Mouse (Mus musculus) kidney, postnatal 25 days (tissue): ENCODE measurements around the gene Pitpnm2.
A peak's percentile ranks its signal among the peaks of the same experiment; 100 is the strongest.
"Not testable (repeated sequence)": the region's sequence is repeated elsewhere in the genome, so short reads cannot be mapped to it uniquely, and the experiment has no call there.

Experiments used
- DNase-seq, 2 experiments: peaks; one replicate each; pipeline ENCODE4 v3.0.0; 2021; ENCODE audit warnings: mixed read lengths in 2 of 2

The Pitpnm2 gene

DNA sequence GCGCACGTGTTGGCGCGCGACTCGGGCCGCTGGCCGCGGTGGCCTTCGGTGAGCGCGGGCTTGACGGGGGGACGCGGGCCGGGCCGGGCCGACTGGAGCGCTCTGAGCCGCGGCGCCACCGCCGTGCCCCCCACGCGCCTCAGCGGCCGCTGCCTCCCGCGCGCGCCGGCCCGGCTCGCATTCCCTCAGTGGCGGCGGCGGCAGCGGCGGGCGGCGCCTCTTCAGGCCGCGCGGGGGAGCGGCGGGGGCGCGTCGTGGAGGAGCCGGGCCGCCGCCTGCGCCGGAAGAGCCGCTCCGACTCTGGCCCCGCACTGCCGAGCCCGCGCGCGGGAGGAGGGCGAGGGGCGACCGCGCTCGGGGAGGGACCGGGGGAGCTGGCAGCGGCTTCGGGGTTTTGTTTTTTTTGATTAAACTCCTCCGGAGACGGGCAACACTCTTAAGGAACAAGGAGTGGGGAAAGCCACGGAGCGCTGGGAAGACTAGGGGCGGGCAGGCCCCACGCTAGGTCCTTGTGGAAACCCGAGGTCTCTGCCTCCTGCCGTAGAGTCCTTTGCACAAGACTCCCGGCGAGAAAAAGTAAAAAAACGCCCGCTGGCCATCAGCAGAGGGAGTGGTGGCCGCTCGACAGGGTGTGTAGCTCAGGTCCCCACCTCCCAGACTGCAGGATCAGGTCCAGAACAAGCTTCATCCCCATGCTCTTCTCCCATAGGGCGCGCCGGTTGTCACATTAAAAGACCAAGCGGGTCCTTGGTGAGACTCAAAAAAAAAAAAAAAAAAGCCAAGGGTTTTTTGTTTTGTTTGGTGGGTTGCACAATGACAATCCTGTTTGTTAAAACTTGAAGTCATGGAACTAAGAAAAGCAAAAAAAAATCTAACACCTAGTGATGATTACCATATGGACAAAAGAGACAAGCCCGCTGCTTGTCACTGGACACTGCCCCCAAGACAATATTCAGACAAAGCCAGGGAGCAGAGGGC lies at the start of gene Pitpnm2:
Pitpnm2 (minus strand) TSS at position 147 of the 978 bp plus-strand sequence.
- peak; percentile 57 to 69 for DNase-seq

DNA sequence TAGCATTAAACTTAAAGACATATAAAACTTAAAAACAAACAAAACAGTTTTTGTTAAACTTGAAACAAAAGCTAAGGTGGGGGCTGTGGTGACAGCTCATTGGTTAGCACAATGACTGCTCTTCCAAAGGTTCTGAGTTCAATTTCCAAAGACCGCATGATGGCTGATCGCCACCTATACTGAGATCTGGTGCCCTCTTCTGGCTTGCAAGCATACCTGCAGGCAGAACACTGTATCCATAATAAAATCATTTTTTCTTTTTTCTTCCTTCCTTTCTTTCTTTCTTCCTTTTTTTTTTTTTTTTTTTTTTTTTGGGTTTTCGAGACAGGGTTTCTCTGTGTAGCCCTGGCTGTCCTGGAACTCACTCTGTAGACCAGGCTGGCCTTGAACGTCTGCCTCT lies 49.7 kb upstream of the Pitpnm2 start:
- not testable (repeated sequence) for DNase-seq

DNA sequence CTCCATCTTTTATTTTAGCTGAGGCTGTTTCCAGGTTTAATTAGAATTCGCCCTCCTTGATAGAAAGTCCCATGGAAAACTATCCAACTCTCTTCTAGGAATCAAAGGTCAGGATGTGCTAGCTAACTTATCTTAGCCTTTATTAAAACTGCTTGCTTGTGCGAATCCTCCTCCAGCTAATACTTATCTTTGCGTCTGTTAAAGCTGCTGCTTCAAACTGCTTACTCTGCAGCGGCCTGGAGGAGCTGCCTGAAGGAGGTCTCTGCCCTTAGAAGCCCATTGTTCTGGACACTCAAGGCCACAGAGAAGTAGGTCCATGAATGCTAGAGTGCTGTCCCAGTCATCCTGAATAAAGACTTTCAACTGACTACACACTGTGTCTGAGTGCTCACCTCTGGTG lies 46.9 kb upstream of the Pitpnm2 start:
- DNase-seq = no peak

DNA sequence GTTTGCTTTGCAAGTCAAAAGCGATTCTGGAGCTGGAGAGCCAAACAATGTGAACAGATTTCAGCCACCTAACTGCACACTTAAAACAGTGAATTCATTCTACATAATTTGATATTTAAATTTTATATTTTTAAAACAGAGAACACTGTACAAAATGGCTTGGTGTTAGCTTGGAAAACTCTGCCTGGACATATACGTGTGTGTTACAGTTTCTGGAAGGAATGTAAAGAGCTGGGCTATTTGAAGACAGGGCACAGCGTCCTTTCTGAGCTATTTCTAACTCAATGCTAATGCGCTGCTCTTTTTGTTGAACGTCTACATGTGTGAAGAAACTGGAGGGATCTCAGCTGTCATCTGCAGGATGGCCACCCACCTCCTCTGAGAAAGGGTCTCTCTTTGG lies 44.4 kb upstream of the Pitpnm2 start:
- peak in 1 of 2 experiments; percentile 15 for DNase-seq

DNA sequence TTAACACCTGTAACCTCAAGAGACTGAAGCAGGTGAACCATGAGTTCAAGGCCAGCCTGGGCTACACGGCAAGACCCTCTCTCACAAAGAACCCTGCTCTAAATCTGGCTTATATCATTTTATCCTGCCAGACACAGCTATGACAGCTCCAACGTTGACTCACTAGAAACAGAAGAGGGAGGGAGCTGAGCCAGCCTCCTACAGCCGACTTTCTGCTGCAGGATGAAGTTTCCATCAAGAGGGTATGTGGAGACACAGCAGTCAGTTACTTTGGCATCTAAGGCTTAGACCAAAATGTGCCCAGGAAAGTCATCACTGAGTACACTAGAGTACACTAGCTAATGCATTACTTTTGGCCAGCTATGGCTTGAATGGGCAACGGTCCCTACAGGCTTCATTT lies 40.7 kb upstream of the Pitpnm2 start:
- DNase-seq = no peak

DNA sequence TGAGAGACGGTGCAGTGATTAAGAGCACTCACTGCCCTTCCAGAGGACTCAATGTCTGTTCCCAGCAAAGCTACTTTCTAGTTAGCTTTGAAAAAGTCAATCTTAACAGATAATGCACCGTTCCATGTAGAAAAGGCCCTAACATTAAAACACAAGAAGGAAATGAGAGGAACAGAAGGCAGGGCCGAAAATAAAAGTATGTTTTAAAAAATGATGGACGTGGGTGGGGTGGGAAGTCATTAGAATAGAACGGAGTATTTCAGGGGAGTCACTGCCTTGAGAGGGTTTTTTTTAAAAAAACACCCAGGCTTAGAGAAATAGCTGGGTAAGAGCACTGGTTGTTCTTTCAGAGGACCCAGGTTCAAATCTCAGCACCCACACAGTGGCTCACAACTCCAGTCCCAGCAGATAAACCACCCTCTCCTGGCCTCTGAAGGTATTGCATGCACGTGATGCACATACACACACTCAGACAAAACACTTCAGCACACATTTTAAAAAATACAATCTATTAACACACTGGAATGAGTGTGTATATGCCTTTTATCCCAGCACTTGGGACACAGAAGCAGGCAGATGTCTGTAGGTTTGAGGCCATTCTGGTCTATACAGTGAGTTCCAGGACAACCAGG lies 38.2 kb upstream of the Pitpnm2 start:
- DNase-seq = no peak

DNA sequence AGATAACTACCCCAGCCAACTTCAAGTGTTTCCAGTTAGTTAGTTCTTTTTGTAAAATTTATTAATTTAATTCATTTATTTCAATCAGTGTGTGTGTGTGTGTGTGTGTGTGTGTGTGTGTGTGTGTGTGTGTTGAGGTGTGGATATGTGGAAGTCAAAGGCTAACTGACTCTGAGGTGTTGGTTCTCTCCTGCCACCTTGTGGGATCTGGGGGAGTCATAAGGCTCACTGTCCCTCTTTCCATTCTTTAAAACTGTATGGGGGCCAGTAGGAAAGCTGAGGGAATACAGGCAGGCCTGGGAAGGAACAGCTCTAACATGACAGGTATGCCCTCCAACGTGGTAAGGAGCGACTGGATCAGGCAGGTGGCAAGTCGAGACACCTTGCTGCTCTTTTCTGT lies 34.8 kb upstream of the Pitpnm2 start:
- DNase-seq = peak in 1 of 2 experiments; percentile 45

DNA sequence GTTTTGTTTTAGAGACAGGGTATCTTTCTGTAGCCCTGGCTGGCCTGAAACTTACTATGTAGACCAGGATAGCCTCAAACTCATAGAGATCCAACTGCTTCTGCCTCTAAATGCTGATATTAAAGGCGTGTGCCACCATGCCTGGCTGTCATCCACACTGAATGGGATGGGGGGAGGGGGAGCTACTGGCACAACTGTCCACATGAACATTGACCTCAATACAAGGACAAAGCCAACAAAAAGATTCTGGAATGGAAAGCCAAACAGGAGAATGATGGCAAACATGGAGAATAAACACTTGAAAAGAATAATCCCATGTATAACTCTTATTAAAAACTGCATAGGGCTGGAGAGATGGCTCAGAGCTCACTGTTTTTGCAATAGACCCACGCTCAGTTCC lies 33.3 kb upstream of the Pitpnm2 start:
- no peak for DNase-seq

DNA sequence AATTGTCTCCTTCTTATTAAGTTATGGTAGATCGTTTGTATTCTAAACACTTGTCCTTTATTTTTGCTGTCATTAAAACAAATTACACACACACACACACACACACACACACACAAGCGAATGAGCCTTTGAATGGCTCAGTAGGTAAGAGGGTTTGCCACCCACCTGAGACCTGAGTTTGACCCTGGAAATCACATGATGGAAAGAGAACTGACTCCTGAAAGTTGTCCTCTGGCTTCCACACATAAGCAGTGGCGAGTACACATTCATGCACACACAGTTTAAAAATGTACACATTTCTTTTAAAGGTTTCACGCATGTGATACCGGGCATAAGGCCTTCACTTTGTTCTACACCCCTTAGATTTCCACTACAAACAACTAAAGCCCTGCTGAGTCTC lies 20.7 kb upstream of the Pitpnm2 start:
- DNase-seq = no peak

DNA sequence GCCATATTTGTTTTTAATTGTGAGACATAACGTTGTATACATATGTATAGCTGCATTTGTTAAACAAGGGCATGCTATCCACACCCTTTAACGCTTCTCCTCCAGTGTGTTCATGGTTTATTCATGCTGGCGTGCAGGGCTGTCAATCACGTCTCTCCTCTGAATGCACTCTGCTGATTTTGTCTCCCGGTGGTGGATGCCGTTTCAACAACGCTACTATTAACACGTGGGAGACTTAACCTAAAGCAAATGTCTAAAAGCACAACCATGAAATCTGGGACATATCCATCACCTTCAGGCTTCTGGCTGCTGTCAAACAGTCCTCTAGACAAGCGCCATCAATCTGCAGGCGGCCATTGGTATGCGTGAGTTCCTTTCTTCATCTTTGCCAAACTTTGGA lies 20.1 kb upstream of the Pitpnm2 start:
- no peak for DNase-seq

DNA sequence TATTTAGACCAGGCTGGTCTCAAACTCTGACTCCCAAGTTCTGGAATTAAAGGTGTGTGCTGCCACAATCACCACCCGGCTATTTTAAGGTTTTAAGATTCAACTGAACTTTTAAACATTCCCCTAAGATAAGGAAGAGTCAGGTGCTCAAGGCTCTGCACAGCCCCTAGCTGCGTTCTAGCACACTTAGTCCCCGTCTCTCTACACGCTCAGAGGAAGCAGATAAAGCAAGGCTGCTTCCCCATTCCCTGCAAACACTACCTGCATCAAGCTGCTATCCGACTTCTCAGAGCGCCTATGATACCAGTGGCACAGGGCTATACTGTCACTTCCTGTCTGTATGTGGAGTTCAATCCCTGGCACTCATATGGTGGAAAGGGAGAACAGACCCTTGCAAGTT lies 18.1 kb upstream of the Pitpnm2 start:
- DNase-seq = no peak

DNA sequence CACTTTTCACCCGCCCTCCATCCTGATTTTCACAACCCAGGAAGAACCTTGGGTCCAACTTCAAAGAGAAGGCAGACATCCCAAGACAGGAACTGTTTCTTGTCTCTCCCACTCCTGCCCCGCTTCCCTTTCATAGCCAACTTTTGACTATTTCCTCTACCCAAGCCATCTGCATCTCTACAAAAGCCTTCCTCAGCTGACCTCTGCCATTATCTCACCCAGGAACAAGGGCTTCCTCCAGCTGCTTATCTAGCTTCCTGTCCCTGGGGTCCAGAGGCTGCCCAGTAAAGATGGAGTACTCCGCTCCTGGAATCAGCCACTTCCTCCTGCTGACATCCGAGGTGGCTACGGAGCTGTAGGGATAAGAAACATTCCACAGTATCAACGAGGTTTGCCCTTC lies 17.3 kb upstream of the Pitpnm2 start:
- no peak for DNase-seq

DNA sequence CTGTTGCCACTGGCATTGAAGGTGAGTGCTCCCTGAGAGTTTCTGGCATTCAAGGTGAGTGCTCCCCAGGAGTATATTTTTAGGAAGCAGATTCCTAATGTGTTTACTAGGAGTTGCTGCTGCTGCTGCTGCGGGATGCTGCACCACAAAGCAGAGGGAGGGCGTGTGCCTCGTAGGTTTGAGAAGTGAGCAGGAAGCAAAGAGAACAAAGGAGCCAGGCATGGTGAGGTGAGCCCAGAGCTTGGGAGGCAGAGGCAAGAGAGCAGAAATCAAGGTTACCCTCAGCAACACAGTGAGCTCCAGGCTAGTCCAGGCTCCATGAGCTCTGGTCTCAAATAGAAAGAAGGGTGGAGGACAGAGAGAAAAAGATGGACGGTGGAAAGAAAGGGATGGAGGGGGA lies 13.7 kb upstream of the Pitpnm2 start:
- DNase-seq = no peak

DNA sequence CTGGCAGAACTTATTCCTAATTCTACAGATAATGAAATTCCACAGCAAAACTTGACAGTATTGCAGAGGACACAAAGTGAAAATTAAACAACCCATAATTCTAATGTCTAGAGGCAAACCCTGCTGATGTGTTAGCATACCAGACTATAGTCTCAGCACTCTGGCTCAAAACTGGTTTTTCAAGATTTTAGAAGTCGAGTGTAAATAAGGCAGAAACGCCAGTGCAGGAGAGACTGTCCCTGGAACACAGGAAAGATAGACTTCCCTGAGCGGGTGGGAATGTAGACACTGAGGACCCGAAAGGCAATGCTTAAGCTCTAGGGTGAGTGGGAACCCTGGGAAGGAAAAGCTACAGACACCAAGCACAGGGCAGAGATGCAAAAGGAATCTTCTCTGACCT lies 12.5 kb upstream of the Pitpnm2 start:
- DNase-seq = no peak

DNA sequence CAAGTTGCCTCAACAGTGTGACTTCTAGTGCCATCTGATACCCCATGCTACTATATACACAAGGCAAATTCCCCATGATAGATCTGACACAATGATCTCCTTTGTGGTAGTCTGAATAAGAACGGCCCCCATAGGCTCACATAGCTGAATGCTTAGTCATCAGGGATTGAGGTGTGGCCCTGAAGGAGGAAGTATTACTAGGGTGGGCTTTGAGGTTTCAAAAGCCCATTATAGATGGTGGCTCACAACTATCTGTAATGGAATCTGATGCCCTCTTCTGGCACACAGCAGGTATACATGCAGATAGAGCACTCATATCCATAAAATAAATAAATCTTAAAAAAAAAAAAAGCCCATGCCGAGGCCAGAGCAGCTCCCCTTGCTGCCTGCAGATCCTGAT lies 9.6 kb upstream of the Pitpnm2 start:
- DNase-seq = no peak

DNA sequence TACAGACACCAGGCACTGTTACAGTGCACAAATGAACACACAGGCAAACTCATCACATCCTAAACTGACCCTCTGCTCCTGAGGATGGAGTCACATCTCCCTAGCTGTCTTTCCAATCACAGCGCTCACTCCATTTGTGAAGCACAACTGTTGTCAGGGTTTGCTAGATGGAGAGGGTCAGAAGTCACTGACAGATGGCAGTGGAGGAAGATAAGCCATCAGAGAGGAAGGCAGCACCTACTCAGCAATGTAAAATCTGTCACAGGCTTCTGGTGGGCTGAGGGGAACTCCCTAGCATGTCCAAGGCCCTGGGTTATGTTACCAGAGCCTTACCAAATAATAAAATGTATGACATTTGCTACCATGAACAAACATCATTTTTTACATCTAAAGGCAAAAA lies 8.5 kb upstream of the Pitpnm2 start:
- no peak for DNase-seq

DNA sequence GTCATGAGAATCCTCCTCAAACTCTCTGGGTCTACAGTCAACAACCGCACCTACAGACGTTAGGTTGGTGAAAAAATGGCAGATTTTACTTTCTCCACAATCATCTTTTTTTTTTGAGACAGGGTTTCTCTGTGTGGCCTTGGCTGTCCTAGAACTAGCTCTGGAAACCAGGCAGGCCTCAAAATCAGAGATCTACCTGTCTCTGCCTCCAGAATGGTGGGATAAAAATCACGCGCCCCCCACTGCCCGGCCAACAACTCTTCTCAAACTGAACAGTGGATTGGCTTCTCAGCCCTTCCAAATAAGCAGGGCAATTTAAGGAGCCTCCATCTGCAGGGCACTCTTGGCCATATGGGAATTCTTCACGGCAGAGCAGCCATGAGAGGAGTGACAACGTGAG lies 5.6 kb upstream of the Pitpnm2 start:
- no peak for DNase-seq

DNA sequence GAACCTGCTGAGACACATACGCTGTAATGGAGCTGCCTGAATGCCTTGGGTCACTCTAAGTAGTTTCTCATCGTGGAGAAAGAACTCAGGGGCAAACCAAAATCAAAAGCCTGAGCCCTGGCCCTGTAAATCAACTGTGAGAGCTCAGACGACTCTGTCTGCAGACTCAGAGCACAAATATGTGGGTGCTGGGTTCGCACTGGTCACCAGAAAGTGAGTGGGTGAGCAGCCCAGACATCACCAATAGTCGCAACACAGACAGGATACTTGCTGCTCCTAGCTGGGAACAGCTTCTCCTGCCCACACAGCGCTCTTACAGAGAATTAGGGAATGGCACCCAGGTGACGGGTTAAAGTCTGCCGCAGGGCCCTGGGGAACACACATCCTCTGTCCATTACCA lies 4.0 kb upstream of the Pitpnm2 start:
- no peak for DNase-seq

DNA sequence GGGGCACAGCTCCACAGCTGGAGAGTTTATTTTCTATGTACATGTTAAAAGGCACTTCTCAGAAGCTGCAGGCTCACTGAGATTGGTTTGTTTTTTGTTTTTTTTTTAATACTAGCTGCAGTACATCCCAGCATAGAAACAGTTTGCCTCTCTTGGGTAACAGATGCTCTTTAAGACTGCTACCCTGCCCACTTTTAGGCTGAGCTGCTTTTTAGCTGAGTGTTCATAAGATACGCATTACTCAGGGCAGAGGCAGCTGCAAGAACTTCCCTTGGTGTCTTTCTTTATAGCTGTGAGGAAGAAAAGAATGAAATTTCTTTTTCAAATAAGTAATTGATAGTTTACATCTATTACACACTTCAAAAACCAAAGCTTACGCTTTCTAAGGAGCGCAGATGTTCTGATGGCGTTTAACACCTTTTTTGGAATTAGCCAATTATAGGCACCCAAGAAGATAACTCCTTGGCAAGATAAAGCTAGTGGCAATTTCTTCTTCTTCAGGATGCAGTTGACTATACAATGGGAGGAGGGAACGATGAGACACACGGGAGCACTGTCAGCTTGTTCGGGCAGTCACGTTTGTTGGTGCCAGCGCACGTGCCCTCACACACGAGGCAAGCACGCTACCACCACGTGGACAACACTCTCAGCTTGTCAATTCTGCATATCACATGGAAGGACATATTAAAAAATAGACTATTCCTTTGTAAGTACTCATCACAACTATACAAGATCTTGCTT lies 3.2 kb upstream of the Pitpnm2 start:
- no peak for DNase-seq

DNA sequence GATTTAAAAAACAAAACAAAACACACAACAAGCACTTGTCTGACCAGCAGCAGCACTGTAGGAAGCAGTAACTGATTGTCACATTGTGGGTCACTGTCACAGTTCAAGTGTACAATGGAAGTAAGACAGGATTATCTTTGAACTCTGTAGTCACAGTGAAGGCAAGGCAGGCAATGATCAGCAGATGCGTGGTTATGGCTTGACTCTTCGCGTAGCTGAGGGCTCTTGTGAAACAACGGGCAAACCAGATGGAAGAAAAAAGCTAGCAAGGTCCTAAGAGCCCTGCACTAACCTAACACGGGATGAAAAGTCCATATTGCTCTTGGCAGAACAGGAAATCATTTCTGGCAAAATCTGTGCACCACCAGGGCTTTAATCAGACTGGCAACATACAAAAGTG lies 1.5 kb upstream of the Pitpnm2 start:
- no peak for DNase-seq

DNA sequence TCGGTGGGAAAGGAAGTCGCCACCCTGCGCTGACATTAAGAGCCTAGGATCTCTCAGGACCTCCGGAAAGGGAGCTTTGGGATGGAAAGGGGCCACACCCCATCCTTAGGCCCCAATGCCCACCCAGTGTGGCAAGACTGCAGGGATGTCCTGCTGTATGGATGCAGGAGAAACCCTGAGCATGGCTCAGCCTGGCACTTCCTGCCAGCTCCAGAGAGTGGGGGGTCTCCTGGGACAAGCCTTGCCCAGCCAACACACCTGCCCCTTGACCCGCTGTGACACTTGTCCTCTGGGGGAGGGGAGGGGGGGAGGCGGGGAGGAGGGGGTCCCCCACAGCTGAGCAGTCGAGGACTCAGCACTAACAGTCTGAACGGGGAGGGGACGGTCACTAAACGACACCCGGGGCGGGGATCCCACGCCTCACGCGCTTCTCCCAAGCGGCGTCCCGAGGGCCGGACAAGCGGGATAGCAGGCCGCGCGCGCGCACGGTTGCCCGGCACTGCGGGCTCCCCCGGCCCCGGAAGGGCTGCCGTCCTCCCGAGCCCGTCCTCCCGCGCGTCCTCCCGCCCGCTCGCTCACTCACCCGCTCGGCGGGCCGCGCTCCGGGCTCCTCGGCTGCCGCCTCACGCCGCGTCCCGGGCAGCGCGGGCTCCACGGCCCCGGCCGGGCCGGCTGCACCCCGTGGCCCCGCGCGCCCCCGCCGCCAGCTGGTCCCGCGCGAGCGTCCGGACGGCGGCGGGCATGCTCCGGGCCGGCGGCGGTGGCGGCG lies 531 bp downstream of the Pitpnm2 start:
- DNase-seq = peak; percentile 53 to 81

DNA sequence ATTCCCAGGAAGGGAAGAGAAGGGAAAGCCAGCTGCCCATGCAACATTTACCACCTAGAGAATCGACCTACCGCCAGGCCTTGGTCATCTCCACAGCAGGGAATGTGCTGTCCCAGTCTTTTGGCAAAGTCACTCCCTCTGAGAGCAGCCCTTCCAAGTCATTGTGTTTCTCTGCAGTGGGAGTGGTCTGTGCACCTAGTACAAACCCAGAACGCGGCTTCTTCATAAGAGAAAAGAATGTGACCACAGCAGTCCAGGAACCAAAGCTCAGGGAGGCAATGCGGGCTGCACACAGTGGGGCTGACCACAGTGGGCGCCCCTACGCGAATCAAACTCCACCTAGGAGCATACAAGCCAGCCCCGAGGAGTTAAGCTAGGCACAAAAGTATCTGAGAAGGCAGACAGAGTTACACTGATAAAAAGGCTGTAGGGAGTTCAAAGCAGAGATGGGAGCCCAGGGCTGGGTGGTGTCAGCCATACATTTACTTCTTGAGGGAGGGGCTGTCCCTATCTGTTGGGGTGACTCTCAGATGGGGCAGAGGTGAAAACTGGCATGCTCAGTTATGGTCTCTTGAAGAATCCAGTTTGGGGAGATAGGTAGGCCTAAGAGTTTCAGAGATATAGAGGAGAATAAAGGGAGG lies 1.5 kb downstream of the Pitpnm2 start:
- DNase-seq = peak; percentile 44 to 62
